Mouse (Mus musculus): ENCODE data around the gene Tmod4. TPM values are rescaled to one million over a fixed set of nuclear protein-coding genes. Genes with fewer than 3 reads are reported as not detected.
"Not testable (repeated sequence)": the region's sequence is repeated elsewhere in the genome, so short reads cannot be mapped to it uniquely, and the experiment has no call there.

The Tmod4 gene
- polyA plus RNA-seq, 1 experiment from 2014 or later: 0.91 TPM

GRCm38 (mm10) chr3:95133176-95133575 is 8.9 kb downstream of the Tmod4 start:
- H3K27me3 ChIP-seq (replicated peaks; ENCODE audit: control insufficient read depth, insufficient read depth, low read length): no peaks in the 10 kb centered on the region
- peak overlapping the region; percentile 57; the same call in 1 of the 2 replicates for H3K27ac ChIP-seq (ENCODE audit: low read depth)
- H3K9ac ChIP-seq (ENCODE audit: low read length): peak overlapping the region; percentile 78
- H3K4me3 ChIP-seq (ENCODE audit: low read depth, low read length): peak overlapping the region; percentile 87
- peaks cover 7% of the 10 kb centered on the region for H3K36me3 ChIP-seq (ENCODE audit: control insufficient read depth, insufficient read depth, low read length)
- H3K4me2 ChIP-seq (ENCODE audit: low read length): peak overlapping the region; percentile 77
- WGBS: 56% methylated on average over 11 of the region's 11 CpGs
- H3K4me1 ChIP-seq (replicated peaks; ENCODE audit: control insufficient read depth, insufficient read depth, low read length): peaks cover 14% of the 10 kb centered on the region
- H3K9me3 ChIP-seq (ENCODE audit: control insufficient read depth, low read length): no peaks in the 10 kb centered on the region
- DNase-seq (ENCODE audit: low spot score) (no peak), ATAC-seq (replicated peaks; ENCODE audit: low FRiP score, low TSS enrichment, low read depth) (peak; percentile 4; the same call in 1 of the 2 replicates)

- ATAC-seq (replicated peaks; ENCODE audit: low FRiP score, low TSS enrichment, low read depth): peak; percentile 89
- peak; percentile 87 for DNase-seq (ENCODE audit: low spot score)
Observed at GRCm38 (mm10) chr3:95133680-95134101, 9.4 kb downstream of the Tmod4 start, which contains the start of the genes Scnm1 and Lysmd1. Scnm1 (minus strand) TSS chr3:95134011. Lysmd1 (plus strand) TSS chr3:95134088.

GRCm38 (mm10) chr3:95134133-95134532 is 9.9 kb downstream of the Tmod4 start:
- H3K27ac ChIP-seq (ENCODE audit: low read depth); DNase-seq (ENCODE audit: low spot score); H3K4me3 ChIP-seq (ENCODE audit: low read depth, low read length); H3K4me2 ChIP-seq (ENCODE audit: low read length); H3K36me3 ChIP-seq (ENCODE audit: control insufficient read depth, insufficient read depth, low read length); H3K9me3 ChIP-seq (ENCODE audit: control insufficient read depth, low read length); H3K27me3 ChIP-seq (replicated peaks; ENCODE audit: control insufficient read depth, insufficient read depth, low read length); H3K9ac ChIP-seq (ENCODE audit: low read length): not testable (repeated sequence)
- WGBS: no CpG with 5 or more reads among the region's 12 CpGs
- H3K4me1 ChIP-seq (replicated peaks; ENCODE audit: control insufficient read depth, insufficient read depth, low read length): peaks cover 14% of the 10 kb centered on the region
- ATAC-seq (replicated peaks; ENCODE audit: low FRiP score, low TSS enrichment, low read depth): peak; percentile 56

More at GRCm38 (mm10) chr3:95133680-95134101, 9.4 kb downstream of the Tmod4 start, which contains the start of the genes Scnm1 and Lysmd1:
- peaks cover 14% of the 10 kb centered on the region for H3K4me1 ChIP-seq (replicated peaks; ENCODE audit: control insufficient read depth, insufficient read depth, low read length)
- H3K27me3 ChIP-seq (replicated peaks; ENCODE audit: control insufficient read depth, insufficient read depth, low read length): no peaks in the 10 kb centered on the region
- peak within 1 kb of the TSS; percentile 87 for H3K4me3 ChIP-seq (ENCODE audit: low read depth, low read length)
- under 1% methylated on average over 20 of the region's 20 CpGs for WGBS
- H3K36me3 ChIP-seq (ENCODE audit: control insufficient read depth, insufficient read depth, low read length): peaks cover 7% of the 10 kb centered on the region
- no peaks in the 10 kb centered on the region for H3K9me3 ChIP-seq (ENCODE audit: control insufficient read depth, low read length)
- H3K4me2 ChIP-seq (ENCODE audit: low read length): peak within 1 kb of the TSS; percentile 77
- peak within 1 kb of the TSS; percentile 57; the same call in 1 of the 2 replicates for H3K27ac ChIP-seq (ENCODE audit: low read depth)
- peak within 1 kb of the TSS; percentile 78 for H3K9ac ChIP-seq (ENCODE audit: low read length)

GRCm38 (mm10) chr3:95135023-95135422 is 10.7 kb downstream of the Tmod4 start:
- Histone ChIP-seq H3K9ac (ENCODE audit: low read length) (peak overlapping the region; percentile 8; the same call in 1 of the 2 replicates), H3K4me3 (ENCODE audit: low read depth, low read length) (peak overlapping the region; percentile 27), H3K27ac (ENCODE audit: low read depth) (no peak overlapping the region), H3K4me2 (ENCODE audit: low read length) (peak overlapping the region; percentile 56), H3K27me3 (replicated peaks; ENCODE audit: control insufficient read depth, insufficient read depth, low read length) (no peaks in the 10 kb centered on the region), H3K4me1 (replicated peaks; ENCODE audit: control insufficient read depth, insufficient read depth, low read length) (peaks cover 14% of the 10 kb centered on the region), H3K9me3 (ENCODE audit: control insufficient read depth, low read length) (no peaks in the 10 kb centered on the region), H3K36me3 (ENCODE audit: control insufficient read depth, insufficient read depth, low read length) (peaks cover 11% of the 10 kb centered on the region)
- DNase-seq (ENCODE audit: low spot score): no peak
- WGBS: 12% methylated on average over 6 of the region's 6 CpGs
- ATAC-seq (replicated peaks; ENCODE audit: low FRiP score, low TSS enrichment, low read depth): no peak

GRCm38 (mm10) chr3:95135433-95136052 is 11.3 kb downstream of the Tmod4 start:
- Histone ChIP-seq H3K9me3 (ENCODE audit: control insufficient read depth, low read length) (no peaks in the 10 kb centered on the region), H3K9ac (ENCODE audit: low read length) (0 out of 2 replicates have a peak overlapping the region, but pooled peaks have one; percentile 8), H3K27me3 (replicated peaks; ENCODE audit: control insufficient read depth, insufficient read depth, low read length) (no peaks in the 10 kb centered on the region), H3K4me3 (ENCODE audit: low read depth, low read length) (0 out of 2 replicates have a peak overlapping the region, but pooled peaks have one; percentile 27), H3K4me1 (replicated peaks; ENCODE audit: control insufficient read depth, insufficient read depth, low read length) (peaks cover 14% of the 10 kb centered on the region), H3K36me3 (ENCODE audit: control insufficient read depth, insufficient read depth, low read length) (peaks cover 16% of the 10 kb centered on the region), H3K27ac (ENCODE audit: low read depth) (no peak overlapping the region), H3K4me2 (ENCODE audit: low read length) (peak overlapping the region; percentile 56)
- no peak for DNase-seq (ENCODE audit: low spot score)
- no peak for ATAC-seq (replicated peaks; ENCODE audit: low FRiP score, low TSS enrichment, low read depth)
- 82% methylated on average over 7 of the region's 7 CpGs for WGBS

GRCm38 (mm10) chr3:95136336-95136735 is 12.1 kb downstream of the Tmod4 start:
- ATAC-seq (replicated peaks; ENCODE audit: low FRiP score, low TSS enrichment, low read depth): no peak
- no peak overlapping the region for H3K4me3 ChIP-seq (ENCODE audit: low read depth, low read length)
- no peak for DNase-seq (ENCODE audit: low spot score)
- no peaks in the 10 kb centered on the region for H3K9me3 ChIP-seq (ENCODE audit: control insufficient read depth, low read length)
- no peaks in the 10 kb centered on the region for H3K27me3 ChIP-seq (replicated peaks; ENCODE audit: control insufficient read depth, insufficient read depth, low read length)
- H3K4me2 ChIP-seq (ENCODE audit: low read length): no peak overlapping the region
- H3K27ac ChIP-seq (ENCODE audit: low read depth): no peak overlapping the region
- H3K4me1 ChIP-seq (replicated peaks; ENCODE audit: control insufficient read depth, insufficient read depth, low read length): peaks cover 14% of the 10 kb centered on the region
- no peak overlapping the region for H3K9ac ChIP-seq (ENCODE audit: low read length)
- H3K36me3 ChIP-seq (ENCODE audit: control insufficient read depth, insufficient read depth, low read length): peaks cover 20% of the 10 kb centered on the region; the same call in 1 of the 2 replicates
- WGBS: 86% methylated on average over 3 of the region's 3 CpGs

- H3K9ac ChIP-seq (ENCODE audit: low read length): no peak overlapping the region
- H3K9me3 ChIP-seq (ENCODE audit: control insufficient read depth, low read length): no peaks in the 10 kb centered on the region
- peaks cover 9% of the 10 kb centered on the region; the same call in 1 of the 2 replicates for H3K4me1 ChIP-seq (replicated peaks; ENCODE audit: control insufficient read depth, insufficient read depth, low read length)
- H3K4me2 ChIP-seq (ENCODE audit: low read length): no peak overlapping the region
- no peaks in the 10 kb centered on the region for H3K27me3 ChIP-seq (replicated peaks; ENCODE audit: control insufficient read depth, insufficient read depth, low read length)
- DNase-seq (ENCODE audit: low spot score) (no peak), ATAC-seq (replicated peaks; ENCODE audit: low FRiP score, low TSS enrichment, low read depth) (no peak)
- no peak overlapping the region for H3K4me3 ChIP-seq (ENCODE audit: low read depth, low read length)
- 65% methylated on average over 25 of the region's 25 CpGs for WGBS
- peaks cover 22% of the 10 kb centered on the region; the same call in 1 of the 2 replicates for H3K36me3 ChIP-seq (ENCODE audit: control insufficient read depth, insufficient read depth, low read length)
- H3K27ac ChIP-seq (ENCODE audit: low read depth): no peak overlapping the region
Observed at GRCm38 (mm10) chr3:95139586-95140288, 15.5 kb downstream of the Tmod4 start.

- no peak for ATAC-seq (replicated peaks; ENCODE audit: low FRiP score, low TSS enrichment, low read depth)
- H3K9me3 ChIP-seq (ENCODE audit: control insufficient read depth, low read length): no peaks in the 10 kb centered on the region
- peaks cover 22% of the 10 kb centered on the region; the same call in 1 of the 2 replicates for H3K36me3 ChIP-seq (ENCODE audit: control insufficient read depth, insufficient read depth, low read length)
- no peak for DNase-seq (ENCODE audit: low spot score)
- no peak overlapping the region for H3K4me2 ChIP-seq (ENCODE audit: low read length)
- no peaks in the 10 kb centered on the region for H3K27me3 ChIP-seq (replicated peaks; ENCODE audit: control insufficient read depth, insufficient read depth, low read length)
- WGBS: 62% methylated on average over 18 of the region's 18 CpGs
- H3K27ac ChIP-seq (ENCODE audit: low read depth): no peak overlapping the region
- H3K4me1 ChIP-seq (replicated peaks; ENCODE audit: control insufficient read depth, insufficient read depth, low read length): peaks cover 6% of the 10 kb centered on the region; the same call in 1 of the 2 replicates
- H3K9ac ChIP-seq (ENCODE audit: low read length): no peak overlapping the region
- H3K4me3 ChIP-seq (ENCODE audit: low read depth, low read length): no peak overlapping the region
Observed at GRCm38 (mm10) chr3:95140289-95140595, 16.0 kb downstream of the Tmod4 start.
